Mouse (Mus musculus) spleen, postnatal 10 days (tissue): Measurements from ENCODE around the gene Rasgef1b.
A peak's percentile ranks its signal among the peaks of the same experiment; 100 is the strongest.

Experiments used
- DNase-seq, 2 experiments: peaks; one replicate each; pipeline ENCODE4 v3.0.0; 2021 to 2022; ENCODE audit warnings: low spot score in 2 of 2

Gene Rasgef1b

DNA sequence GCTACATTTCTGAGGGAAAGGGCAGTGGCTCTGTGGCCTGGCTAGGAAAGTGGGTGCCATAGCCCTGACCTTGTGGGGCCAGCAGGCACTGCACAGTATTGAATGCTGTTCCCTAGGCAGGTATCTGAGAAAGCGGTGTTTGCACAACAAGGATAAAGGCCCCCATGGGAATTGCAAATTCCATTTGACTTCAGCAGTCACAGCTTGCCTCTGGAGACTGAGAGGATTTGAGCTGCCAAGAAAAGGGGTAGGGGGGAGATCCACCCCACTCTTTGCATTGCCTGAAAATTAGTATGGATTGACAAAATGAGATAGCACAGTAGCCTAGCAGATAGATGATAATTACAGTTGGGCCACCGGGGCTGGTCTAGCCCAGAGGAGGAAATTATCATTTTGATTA lies 326.1 kb downstream of the Rasgef1b start:
- DNase-seq: no peak

DNA sequence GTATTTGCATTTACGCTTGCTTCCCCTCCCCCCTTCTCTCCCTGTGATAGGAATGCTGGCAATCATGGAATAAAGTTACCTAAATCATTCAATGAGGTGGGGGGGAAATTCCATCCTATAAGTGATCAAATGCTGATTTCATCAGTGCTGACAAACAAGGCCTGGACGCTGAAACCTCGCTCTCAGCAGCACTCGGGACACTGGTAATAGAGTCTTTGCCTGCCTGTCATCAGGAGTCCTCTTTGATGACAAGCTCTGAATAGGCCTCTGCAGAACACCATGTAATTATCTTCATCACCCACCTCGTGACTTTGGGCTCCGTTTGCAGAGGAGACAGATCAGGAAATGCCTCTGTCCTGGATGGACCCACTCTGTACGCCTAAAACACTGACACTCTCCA lies 326.6 kb downstream of the Rasgef1b start:
- no peak for DNase-seq

DNA sequence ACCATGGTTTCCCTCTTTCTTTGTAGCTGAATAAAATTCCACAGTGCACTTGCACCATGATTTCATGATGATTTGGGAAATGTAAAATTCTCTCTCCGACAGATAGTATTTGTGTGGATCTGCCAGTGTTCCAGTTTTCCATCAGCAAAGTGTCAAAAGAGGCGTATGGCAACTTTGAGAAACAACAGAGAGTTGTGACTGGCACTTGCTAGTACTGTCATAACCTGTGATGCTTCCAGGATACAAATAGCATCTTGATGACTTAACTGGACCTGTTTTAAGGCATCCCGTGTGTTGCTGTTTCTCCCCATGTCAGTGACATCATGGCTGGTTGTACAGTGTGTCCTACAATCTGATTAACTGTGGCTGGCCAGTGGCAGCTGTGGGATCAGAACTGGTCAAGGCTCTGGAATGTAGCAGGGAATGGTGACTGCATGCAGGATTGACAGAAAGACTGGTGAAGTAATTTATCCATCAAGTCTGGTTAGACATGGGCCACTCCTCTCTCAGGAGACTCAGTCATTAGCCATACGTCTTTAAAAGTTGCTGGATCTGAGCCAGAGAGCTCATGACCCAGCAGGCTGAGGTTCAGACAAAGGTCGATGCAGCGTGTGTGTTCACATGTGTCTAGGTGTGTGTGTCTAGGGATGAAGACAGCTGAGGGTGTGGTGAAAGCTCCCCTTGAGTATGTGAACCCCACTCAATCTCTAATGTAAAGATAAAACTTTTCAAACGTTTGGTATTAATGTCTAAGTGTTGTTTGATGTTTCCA lies 328.8 kb downstream of the Rasgef1b start:
- no peak for DNase-seq

DNA sequence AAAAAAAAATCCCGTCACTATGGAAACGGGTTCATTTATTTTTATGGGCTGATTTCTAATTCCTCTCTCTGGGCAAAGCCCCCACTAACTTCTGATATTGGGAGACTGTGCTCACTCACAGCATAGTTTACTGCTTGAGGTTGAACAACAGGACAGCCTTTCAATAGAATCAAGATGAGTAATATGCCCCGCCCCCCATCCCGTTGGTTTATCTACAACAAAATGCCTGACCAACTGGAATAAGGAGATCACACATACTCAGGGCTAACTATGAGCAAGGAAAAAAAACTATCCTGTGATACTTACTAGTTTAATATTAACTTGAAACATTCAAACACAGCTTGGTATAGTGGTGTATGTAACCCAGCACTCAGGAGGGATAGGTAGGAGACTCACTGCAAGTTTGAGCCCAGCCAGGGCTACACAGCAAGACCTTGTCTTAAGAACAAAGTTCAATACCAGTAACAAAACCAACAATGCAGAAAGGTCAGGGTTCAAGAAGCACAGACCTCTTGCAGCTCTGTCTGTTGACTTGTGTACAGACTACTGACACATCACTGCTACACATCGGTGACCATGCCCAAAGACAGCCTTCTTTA lies 330.3 kb downstream of the Rasgef1b start:
- DNase-seq: no peak

DNA sequence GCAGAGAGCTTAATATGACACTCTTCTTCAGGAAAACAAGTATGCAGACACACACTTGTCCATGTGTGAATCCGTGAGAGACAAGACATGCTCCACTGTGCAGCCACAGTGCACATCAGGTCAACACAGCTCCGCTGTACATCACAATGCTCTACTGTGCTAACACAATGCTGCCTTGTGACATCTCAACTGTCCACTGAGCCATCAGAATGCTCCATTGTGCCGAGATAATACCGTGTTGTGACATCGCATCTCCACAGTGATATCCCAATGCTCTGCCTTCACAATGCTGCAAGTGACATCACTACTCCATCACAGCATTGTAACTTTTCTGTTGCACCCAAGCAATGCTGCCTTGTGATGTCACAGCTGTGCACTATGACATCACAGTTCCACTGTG lies 334.3 kb downstream of the Rasgef1b start:
- no peak for DNase-seq

DNA sequence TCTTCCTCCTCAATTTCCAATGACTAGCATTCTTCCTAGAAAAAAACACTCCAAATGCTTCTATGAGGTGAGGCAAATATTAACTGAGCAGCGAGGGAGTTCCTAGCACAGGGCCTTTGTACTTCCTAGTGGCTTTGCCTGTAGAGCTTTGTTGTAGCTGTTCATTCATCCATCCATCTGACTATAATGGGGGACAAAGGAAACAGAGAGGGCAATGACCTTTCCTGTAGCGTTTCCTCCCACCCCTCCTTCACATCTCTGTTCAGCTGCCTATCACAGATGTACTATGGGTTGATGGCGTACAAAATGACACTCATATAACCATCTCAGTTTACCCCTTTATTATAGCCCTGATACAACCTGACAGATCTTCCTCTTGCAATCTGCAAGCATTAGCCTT lies 337.3 kb downstream of the Rasgef1b start:
- no peak for DNase-seq

DNA sequence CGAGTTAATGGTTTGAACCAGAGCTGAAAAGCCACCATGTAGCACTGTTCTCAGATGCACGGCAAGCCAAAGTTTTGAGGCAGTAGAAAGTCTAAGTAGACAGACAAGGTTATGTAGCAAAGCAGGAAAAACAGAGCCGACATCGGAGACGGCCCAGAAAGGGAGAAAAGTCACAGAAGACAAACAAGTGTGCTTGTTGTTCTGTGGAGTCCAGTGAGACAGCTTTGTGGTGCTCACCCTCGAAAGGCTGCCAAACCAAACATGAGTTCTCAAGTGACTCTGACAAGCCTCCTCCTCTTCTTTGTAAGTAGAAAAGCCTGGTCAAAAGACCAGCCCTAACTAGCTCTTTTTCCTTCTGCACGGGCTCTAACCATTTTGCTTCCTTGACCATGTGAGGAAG lies 338.1 kb downstream of the Rasgef1b start:
- DNase-seq: no peak

DNA sequence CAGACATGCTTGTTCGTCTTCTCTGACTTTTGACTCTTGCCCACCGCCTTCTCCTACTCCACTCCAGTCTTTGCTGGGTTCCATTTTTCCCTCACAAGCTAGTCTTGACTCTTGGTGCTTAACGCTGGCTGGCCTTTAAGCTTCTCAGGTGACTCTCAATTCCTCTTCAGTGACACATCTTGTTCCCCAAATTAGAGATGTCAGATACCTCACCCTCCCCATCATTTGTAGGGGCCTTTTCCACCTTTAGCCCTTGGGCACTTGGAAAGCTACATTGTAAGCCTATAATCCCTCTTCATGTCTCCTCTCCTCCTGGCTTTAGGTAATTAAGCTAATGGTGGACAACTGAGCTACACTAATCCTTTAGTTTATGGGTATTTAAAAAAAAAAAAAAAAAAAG lies 338.6 kb downstream of the Rasgef1b start:
- no peak for DNase-seq

DNA sequence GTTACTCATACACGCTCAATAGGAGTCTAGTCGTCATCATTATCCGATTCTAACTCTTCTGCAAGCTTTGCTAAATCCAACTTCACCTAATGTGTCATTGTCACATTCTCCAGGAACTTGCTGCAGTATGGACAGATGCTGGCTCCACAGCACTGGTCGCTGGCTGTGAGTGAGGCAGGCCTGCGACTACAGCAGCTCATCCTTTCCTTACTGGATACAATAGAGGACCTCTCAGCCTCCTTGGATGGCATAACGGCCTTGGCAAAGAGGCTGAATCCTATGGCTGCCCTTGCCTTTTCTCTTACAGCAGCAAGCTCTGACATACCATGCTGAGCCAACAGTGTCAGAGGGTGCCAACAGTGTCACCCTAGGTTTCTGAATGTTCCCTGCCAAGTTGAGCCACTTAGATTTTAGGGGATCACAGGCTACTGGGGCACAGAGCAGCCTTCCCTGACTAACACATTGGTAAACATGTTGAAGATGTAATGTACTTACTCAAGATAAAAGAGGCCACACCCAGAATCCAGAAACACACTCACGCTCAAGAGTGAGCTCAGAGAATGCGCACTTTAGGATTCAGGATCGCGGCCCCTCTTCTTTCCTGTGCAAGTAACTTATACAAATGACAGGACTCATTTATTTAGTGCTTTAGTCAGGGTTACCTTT lies 340.1 kb downstream of the Rasgef1b start:
- DNase-seq: no peak

DNA sequence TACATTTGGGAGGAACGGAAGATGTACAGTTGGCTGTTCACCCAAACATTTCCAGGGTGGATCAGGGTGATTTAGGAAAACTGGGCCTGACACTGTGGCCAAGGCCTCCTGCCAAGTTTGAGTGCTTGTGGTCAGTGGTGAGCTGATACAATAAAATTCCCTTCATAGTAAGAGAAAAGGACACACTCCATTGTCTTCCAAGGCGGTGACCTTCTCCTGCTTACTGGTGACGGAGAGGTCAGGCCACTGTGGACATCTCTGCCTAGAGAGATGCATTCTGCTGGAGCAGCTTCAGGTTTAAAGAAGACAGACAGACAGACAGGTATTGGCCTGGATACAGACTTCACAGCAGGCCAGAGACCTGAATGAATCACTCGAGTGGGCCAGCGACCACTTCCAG lies 340.7 kb downstream of the Rasgef1b start:
- no peak for DNase-seq

DNA sequence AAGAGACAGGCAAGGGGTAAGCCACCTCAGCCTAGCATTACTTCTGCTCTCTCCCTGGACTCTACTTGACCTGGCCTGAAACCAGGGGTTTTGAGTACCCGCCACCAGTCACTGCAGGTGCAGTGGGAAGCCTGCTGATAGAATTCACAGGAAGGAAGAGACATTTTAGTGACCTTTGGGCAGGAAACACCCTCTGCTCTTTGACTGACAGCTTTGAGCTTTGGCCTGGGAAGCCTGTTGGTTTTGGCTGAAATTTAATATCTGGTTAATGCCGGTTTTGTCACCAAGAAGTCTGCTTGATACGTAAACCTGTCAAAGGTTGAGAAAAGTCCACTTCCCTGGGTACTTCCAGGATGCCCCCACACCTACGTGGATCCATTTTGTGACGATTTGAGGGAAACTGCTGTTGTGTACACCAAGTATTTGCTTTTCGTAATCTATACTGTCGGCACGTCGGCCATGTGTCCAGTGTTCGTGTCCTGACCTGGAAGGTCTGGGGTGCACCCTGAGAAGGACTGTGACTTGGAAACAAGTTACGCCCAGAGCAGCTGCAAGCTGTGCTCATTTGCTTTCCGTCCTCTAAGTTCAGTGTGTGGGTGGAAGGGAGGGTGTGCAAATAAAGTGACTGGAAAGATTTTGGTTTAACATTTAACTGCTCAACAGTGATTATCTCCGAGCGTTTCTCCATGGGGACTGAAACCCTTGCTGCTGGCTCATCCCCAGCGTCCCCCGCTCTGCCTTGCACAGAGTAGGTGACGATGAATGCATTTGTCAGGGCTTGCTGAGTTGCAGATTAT lies 341.5 kb downstream of the Rasgef1b start:
- DNase-seq: no peak

DNA sequence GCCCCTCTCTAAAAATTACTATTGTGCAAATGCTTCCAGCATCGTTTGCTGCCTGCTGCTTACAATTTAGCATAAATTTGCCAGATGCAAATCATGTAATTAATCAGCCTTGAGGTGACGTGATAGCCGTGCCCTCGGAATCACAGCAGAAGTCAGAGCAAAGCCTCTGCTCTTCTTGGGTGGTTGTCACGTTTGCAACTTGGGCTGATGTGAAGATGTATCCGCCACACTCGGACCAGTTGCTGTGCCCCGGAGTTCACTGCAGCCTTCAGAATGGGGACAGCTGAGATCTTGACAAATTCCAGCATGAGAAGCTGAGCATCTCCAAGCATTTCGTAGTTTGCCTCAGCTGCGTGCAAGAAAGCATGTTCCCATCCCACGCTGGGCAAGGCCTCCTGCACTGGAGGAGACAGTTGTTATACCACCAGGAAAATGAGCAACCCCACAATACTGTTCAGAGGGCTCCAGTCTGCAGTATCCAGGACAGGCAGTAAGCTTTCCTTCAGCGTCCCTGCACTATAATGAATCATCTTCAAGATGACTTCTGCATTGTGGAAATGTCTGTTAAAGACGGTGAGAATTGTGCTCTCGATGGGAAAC lies 342.5 kb downstream of the Rasgef1b start:
- no peak for DNase-seq

DNA sequence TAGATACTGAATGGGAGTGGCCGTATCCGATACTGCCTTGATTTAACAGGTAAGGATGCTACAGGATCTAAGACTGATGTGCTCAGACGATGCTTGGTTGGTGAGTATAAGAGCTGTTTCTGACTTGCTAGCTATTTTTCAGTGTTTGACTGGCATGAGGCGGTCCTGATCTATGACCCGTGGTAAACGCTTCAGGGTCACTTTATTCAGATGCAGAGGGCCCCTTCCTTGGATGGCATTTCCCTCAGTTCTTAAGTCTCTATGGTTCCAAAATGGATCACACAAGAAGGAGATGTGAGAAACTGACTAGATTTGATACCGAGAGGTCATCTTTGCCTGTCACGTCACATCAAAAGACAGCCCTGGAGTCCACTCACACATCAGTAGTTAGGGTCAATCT lies 343.1 kb downstream of the Rasgef1b start:
- DNase-seq: no peak

DNA sequence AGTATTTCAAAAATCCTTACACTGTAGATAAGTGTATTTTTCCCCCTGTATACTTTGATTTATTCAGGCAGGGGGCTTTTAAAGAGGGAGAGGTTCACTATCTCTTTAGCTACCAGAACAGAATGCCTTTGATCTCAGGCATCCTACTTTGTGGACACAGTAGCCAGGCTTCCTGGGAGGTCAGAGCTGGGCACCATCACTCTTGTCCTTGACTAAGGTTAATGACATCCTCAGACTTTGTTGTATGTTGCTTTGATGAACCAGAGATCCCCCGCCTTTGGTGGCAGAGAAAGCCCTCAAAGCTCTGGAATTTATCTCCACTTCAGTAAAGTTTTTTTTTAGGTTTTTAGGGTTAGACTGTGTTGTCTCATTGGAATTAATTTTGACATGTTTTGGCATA lies 343.8 kb downstream of the Rasgef1b start:
- no peak for DNase-seq

DNA sequence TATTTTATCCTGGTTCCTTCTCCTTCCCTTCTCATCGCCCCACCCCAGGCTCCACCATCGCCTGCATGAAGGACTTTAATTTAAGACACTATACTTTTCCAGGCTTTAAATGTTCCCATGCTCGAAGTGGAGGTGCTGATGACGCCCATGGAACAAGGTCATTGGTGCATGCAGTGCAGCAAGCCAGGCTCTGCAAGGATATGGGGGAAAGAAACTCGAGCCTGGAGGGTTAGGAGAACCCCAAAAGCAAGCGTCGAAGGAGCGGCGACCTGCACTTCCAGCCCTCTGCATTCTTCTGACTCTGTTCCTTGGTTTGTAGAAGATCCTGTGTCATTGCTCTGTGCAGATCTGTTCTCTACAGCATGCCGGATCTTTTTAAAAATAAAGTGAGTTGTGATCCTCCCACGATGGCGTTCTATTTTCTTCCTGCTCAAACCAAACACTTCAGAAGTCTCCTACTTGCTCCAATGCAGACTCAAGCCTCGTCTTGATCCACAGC lies 345.0 kb downstream of the Rasgef1b start:
- no peak for DNase-seq

DNA sequence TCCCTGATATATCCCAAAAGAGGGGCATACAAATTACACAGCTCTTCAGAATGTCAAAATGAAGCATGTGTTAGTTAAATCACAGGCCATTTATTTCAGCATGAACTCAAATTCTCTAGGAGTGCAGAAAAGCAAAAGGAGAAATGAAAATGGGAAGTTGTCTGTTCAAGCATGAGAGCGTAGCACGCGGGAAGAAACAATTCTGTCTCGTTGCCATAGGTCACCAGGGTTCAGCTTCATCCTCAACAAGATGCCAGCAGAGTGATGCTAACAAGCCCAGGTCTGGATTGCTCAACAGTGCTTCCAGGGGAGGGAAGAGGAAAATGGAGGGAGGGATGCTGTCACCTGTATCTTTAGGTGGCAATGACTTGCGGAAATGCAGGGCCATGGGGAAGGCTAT lies 346.1 kb downstream of the Rasgef1b start:
- DNase-seq: peak in 1 of 2 experiments; percentile 26

DNA sequence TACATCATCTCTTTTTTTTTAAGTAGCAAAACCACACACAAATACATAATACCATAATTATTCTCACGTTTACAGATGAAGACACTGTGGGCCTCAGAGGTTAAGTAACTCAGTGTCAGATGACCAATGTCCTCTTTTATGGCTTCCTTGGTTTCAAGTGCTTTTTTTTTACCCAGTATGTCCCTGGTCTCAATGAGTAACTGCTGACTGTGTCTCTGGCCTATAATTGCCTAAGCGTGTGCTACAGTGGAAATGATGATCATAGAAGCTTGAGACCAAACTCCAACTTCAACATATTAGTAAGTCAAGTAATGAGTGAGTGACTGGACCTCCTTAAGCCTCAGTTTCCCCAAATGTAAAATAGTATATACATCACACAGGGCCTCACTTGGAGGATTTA lies 347.2 kb downstream of the Rasgef1b start:
- no peak for DNase-seq

DNA sequence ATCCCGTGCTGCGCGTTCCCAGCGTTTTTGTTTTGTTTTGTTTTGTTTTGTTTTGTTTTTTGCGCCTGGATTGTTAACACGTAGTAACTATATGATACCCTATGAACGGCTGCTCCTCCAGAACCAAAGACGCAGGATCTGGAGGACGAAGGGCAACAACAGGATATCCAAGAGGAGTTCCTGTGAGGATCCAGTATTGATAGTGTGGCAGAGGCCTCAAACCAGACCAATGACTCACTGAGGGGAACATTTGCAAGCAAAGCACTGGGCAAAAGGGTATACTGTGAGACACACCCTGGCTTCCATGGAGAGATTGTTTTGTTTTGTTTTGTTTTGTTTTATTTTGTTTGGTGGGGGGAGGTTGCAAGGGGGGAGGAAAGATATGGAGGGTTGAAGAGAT lies 348.0 kb downstream of the Rasgef1b start:
- DNase-seq: no peak

DNA sequence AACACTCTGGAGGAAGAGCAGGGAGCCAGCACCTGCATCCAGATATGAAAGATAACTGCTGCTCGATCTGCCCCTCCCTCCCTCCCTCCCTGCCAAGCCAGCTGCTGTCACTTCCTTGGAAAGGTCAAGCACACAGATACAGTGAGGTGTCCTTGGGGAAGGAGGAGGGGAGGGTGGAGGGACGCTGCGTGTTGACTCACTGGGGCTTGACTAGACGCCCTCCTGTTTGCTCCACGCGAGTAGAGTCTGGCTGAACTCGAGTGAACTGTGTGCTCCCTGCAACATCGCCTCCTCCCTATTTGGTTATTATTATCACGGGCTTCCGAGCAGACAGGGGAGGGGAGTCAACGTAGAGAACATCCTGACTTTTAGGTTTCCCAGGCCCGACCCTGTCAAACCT lies 348.7 kb downstream of the Rasgef1b start:
- no peak for DNase-seq

DNA sequence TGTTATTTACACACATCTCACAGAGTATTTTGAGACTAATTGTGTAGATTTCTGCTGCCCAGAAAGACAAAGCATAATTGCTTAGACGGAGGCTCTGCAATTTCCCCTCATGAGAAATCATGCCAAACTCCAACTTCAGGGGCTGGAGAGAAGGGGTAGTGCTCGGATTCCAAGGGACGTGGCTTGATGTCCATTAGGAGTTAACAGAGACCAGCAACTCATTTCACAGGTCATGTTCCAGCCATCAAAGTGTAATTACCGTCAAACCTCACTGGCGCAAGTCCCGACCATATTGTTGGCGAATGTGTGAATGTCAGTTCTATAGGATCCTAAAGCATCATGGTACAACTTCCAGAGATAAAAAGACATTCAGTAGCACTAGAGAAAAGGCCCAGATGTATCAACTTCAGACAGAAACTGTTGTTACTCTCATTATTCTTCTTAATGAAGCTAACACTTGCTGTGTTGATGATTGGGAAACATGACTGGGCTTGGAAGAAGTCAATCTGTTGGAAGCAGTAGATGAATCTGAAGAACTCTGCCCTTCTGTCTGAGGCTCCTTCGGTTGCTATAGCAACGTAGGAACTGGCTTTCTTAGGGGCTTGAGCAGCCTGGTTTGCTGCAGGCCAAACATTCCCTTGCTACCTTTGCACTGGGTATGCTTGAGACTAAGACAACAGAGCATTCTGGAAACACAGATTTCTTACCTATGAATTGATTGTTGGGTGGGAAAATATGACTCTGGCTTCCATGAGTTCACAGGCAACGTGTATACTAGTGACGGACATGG lies 350.2 kb downstream of the Rasgef1b start:
- no peak for DNase-seq

DNA sequence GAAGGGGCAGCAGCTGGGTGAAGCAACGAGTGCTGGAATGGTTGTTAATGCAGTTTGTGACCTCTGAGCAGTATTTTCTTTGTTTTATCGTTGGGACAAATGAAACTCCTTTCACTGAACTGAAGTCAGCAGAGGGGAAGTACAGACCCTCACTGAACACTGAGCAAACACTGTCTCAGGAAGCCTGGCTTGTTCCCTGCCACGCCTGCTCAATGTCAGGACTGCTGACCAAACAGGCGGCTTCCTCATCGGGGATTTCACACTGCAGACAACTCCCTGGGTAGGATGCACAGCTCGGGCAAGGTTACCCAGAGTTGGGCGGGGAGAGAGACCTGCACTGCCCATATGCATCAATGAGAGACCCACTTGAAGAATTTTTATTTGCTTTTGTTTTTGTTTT lies 353.1 kb downstream of the Rasgef1b start:
- DNase-seq: no peak
